Mouse (Mus musculus): Measurements from ENCODE around the gene Zfp120.
A peak's percentile ranks its signal among the peaks of the same experiment; 100 is the strongest.
"Not testable (repeated sequence)": the region's sequence is repeated elsewhere in the genome, so short reads cannot be mapped to it uniquely, and the experiment has no call there.

The Zfp120 gene

DNA sequence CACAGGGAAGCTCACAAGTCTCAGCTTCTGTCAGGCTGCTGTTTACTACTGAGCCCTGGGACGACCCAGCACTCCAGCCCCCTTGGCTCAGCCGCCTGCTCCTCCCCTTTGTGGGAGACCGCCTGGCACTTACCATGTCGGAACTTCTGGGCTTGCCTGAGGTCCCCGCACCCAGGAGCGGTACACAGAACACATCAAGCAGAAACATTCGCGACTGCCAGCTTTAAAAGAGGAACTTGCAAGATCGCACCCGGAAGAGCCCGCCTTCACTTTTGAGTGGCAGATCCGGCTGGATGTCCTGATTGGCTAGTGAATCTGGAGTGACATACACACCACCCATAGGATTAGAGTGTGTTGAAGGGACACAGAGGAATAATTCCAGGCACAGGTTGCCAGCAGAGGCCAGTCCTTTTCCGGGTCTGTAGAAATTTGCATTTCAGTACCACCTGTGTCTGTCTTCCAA lies at the start of gene Zfp120:
Zfp120 (minus strand) TSS at position 274 of the 463 bp plus-strand sequence.
- peak; percentile 98 for DNase-seq (ENCODE audit: low read depth)

DNA sequence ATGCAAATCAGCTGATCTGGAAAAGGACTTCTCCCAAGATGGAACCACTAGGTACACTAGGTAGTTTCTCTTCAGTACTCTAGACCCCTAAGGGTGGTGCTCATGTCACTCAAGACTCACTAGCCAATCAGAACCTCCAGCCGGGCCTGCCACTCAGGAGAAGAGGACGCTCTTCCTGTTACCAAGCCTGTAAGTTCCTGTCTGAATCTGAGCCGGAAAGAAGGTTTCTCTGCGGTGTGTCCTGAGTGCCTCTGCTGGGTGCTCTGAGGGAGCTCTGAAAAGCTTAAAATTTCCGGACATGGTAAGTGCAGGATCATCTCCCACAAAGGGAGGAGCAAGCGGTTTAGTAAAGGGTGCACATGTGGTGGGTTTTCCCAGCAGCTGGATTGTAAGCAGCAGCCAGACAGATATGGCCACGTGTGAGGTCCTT lies 45.1 kb upstream of the Zfp120 start, which contains the start of gene Gm14139:
Gm14139 (plus strand) TSS at position 186 of the 430 bp plus-strand sequence.
- peak; percentile 61 for DNase-seq (ENCODE audit: low read depth)

DNA sequence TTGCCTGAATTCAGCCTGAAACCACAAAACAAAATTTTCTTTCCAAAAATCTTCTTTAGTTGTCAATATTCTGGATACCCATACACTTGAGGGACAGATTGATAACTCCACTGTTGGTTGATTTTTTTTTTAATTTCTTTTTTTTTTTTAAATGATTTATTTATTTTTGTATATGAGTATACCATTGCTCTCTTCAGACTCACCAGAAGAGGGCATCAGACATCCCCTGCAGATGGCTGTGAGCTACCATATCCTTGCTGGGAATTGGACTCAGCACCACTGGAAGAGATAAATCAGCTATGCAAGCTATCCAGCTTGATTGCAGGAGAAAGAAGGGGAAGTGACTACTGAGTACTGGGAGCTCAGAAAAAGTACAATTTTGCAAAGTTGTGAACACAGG lies 44.5 kb upstream of the Zfp120 start:
- peak; percentile 21 for DNase-seq (ENCODE audit: low read depth)

DNA sequence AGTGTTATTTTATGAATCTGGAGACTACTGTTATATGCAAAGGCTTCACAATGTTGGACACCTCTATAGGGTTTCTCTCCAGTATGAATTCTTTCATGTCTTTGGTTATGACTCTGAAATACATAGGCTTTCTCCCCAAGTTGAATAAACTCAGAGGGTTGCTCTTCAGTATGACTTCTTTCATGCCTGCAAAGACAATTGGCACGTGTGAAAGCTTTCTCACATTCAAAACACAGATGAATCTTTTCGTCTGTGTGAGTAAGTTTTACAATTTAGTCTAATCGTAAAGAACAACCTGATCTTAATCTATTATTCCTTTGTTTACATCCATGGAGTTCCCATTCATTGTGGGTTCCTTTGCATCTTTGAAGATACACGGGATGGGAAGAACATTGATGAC lies 43.1 kb upstream of the Zfp120 start, which contains the start of gene Gm10770:
Gm10770 (minus strand) TSS at position 101 of the 400 bp plus-strand sequence.
- not testable (repeated sequence) for DNase-seq (ENCODE audit: low read depth)

DNA sequence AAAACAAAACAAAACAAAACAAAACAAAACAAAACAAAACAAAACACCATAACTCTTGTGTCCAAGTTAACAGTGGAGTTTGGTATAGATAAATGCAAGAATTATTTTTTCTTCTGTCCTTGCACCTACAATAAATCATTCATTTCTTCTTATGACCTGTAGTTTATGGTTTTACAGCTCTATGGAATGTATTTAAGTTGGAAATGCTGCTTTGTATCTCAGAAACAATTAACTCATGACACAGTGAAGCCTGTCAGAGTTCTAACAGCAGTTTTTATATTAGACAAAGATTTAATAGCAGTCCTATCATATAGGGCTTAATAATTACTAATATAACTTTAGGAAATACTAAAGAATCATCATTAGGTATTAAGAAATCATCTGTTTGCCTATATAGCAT lies 37.3 kb upstream of the Zfp120 start:
- DNase-seq (ENCODE audit: low read depth) = no peak

DNA sequence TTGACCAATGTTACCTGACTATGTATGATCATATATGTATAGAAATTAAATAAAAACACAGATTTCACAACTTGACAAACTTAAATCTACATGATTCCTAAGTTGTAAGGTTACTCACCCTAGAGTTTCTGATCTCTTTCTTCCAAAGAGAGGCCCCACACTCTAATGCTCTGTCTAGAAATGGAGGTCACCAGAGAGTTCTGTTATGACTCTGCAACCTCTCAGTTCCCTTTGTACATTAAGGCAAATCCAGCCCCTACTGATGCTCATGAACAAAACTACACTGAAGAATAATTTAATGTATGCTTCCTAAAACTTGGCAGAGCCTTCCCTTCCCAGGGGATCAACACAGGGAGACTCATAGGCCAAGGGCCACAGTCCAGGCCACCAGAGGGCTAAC lies 30.2 kb upstream of the Zfp120 start:
- DNase-seq (ENCODE audit: low read depth) = no peak

DNA sequence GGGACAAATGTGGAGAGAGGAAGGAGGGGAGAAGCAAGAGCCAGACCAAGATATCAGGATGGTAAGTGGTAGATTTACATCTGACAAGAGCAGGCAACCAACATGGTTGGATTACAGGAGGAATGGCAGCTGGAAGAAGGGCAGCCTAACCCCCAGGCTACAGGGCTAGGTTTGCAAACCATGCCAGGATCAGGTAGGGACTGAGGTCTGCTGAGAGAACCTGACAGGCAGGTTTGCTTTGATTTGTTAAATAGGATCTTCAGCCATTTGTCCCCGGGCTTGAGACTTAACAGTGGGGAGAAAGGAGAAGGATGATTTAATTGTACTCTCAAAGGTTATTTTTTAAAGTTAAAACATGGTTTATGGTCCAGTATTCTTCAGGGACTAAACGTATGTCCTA lies 3.7 kb downstream of the Zfp120 start:
- DNase-seq (ENCODE audit: low read depth) = no peak

DNA sequence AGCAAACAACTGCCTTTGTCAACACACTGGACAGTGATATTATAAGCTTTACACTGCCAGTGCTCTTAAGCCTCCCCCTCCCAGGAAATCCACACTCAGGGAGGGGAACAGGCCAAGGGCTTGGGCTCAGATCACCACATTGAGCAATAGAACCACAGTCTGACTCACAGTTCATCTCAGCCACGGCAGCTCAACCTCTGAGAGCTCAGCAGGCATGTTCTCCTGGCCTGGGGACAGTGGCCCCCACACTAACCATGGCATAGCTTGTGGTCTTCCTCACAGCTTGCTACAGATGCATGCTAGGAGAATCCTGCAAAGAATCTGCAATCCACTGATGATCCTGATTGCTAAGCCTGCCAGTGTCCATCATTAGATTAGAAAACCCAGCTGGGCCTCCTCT lies 4.5 kb downstream of the Zfp120 start:
- peak; percentile 88 for DNase-seq (ENCODE audit: low read depth)

DNA sequence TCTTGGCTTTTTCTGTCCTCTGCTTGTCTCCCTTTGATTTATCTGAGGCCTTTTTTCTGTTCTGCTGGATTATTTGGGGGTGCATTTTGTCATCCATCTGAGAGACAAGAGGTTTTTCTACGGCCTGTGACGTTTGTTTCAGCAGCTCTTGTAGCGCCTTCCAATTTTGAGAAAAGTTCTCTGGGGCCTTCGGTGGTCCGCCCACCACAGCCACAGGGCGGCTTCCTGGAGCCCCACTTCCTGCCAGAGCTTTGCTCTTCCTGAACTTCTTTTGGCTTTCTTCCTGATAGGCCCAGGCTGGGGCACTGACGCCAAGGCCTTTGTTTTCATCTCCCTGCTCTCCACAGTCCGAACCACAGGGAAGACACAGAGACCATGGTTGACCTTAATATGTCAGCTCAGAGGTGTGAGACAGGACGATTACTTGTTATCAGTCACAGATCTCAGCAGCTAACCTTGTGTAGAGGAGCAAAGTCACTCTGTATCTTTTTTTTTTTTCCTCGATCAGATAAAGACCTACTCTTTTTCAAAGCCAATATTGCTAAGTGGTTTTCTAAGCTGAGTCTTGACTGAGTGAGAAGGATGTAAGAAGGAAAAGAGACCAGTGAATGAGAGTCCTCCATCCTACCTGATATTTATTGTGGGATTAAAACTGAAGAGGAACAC lies 25.1 kb downstream of the Zfp120 start:
- no peak for DNase-seq (ENCODE audit: low read depth)

DNA sequence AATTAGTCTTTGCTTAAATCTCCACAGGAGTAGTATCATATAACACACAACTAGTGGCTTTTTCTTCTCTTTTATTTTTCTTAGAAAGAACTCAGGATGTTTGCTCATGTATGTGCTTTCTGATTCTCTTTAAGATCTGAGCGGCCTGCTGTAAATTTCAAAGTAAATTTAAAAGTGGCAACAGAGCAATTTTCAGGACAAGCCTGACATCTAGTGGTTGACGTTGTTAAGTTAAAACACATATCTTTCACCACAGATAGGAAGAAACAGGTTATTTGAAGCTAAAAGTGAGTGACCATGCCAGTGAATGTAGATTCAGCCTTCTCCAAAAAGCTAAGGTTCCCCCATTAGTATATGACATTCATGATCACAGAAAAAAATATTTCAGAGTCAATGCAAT lies 36.9 kb downstream of the Zfp120 start:
- peak; percentile 65 for DNase-seq (ENCODE audit: low read depth)

Measured in 416B (cell line).